Mouse (Mus musculus) heart, embryonic 14.5 days (tissue): ENCODE measurements at regions not wholly inside any gene's neighbourhood (a gene's known extent, or its start where the extent isn't known, plus 50 kb on each side); places are given as distances from the start of the nearest gene placed in this dataset.

Source experiments
- ATAC-seq: fragments of 200-750 bp; cut with Nextera tagmentation; 2 replicates; pipeline ENCODE4 v1.8.0; 2017; ENCODE audit warnings: low read depth, moderate TSS enrichment; ENCODE audit not compliant: insufficient number of reproducible peaks, insufficient read depth, low FRiP score
- H3K27ac ChIP-seq, 2 experiments: fragments of 200-500 bp in 1 of 2; fragments of 300-500 bp in 1 of 2; sonication (generic) in 1 of 2; replicated peaks in 1 of 2; 2 replicates each; pipeline ENCODE4 v1.5.1; 2012 to 2014; ENCODE audit warnings: low read depth in 2 of 2, low read length in 2 of 2, control low read depth in 1 of 2, mild to moderate bottlenecking in 1 of 2, mixed read lengths in 1 of 2; ENCODE audit not compliant: control insufficient read depth in 1 of 2, insufficient read depth in 1 of 2
- H3K27me3 ChIP-seq: fragments of 300-500 bp; sonication (generic); 2 replicates; pipeline ENCODE4 v1.6.1; 2014; ENCODE audit warnings: mild to moderate bottlenecking, low read length, control low read depth; ENCODE audit not compliant: control insufficient read depth, insufficient read depth
- H3K36me3 ChIP-seq: fragments of 300-500 bp; sonication (generic); 2 replicates; pipeline ENCODE4 v1.6.1; 2014; ENCODE audit warnings: mild to moderate bottlenecking, control low read depth, low read length, mixed read lengths; ENCODE audit not compliant: control insufficient read depth, insufficient read depth
- H3K4me1 ChIP-seq, 2 experiments: fragments of 200-500 bp in 1 of 2; fragments of 300-500 bp in 1 of 2; sonication (generic) in 1 of 2; 2 replicates each; pipeline ENCODE4 v1.6.1; 2012 to 2014; ENCODE audit warnings: low read length in 2 of 2, control low read depth in 1 of 2, mixed read lengths in 1 of 2; ENCODE audit not compliant: control insufficient read depth in 2 of 2, insufficient read depth in 2 of 2
- H3K4me2 ChIP-seq: fragments of 300-500 bp; sonication (generic); 2 replicates; pipeline ENCODE4 v1.6.1; 2014; ENCODE audit warnings: mild to moderate bottlenecking, low read length
- H3K4me3 ChIP-seq, 2 experiments: fragments of 200-500 bp in 1 of 2; fragments of 300-500 bp in 1 of 2; sonication (generic) in 1 of 2; 2 replicates each; pipeline ENCODE4 v1.5.1; 2012 to 2014; ENCODE audit warnings: low read length in 2 of 2, mild to moderate bottlenecking in 2 of 2, control low read depth in 1 of 2, low read depth in 1 of 2, moderate library complexity in 1 of 2; ENCODE audit not compliant: control insufficient read depth in 1 of 2, insufficient read depth in 1 of 2
- H3K9ac ChIP-seq: fragments of 300-500 bp; sonication (generic); 2 replicates; pipeline ENCODE4 v1.6.1; 2014; ENCODE audit warnings: mild to moderate bottlenecking, low read length
- H3K9me3 ChIP-seq: fragments of 300-500 bp; sonication (generic); 2 replicates; pipeline ENCODE4 v1.6.1; 2016; ENCODE audit warnings: low read length, control low read depth; ENCODE audit not compliant: control insufficient read depth
- WGBS: fragments of 180-500 bp; shearing (Covaris S2); extraction: QIAGEN DNeasy Blood & Tissue Kit; methylation state at CpG from one replicate; pipeline ENCODE4 v1.1.7; 2014; 5-methylcytosine and 5-hydroxymethylcytosine counted together

- H3K36me3 ChIP-seq, result no peaks in the 10 kb centered on the region
- H3K4me2 ChIP-seq, result no peak overlapping the region
- no peak overlapping the region for H3K4me3 ChIP-seq
- no peaks in the 10 kb centered on the region for H3K9me3 ChIP-seq
- H3K4me1 ChIP-seq, result peaks cover 0 to 11% of the 10 kb centered on the region in 2 experiments; a peak in 3 of 4 replicates
- no peak overlapping the region for H3K9ac ChIP-seq
- no peak for ATAC-seq
- no peaks in the 10 kb centered on the region for H3K27me3 ChIP-seq
- 63% methylated on average over 2 of the region's 2 CpGs for WGBS
- H3K27ac ChIP-seq, result no peak overlapping the region
These were observed 267.9 kb upstream of the Tbl1xr1 start for GRCm38 (mm10) chr3:21808539-21808938.

- no peak for ATAC-seq
- 17% methylated on average over 2 of the region's 2 CpGs for WGBS
- no peak overlapping the region for H3K4me2 ChIP-seq
These were observed 266.5 kb upstream of the Tbl1xr1 start for GRCm38 (mm10) chr3:21809769-21810470.

DNA sequence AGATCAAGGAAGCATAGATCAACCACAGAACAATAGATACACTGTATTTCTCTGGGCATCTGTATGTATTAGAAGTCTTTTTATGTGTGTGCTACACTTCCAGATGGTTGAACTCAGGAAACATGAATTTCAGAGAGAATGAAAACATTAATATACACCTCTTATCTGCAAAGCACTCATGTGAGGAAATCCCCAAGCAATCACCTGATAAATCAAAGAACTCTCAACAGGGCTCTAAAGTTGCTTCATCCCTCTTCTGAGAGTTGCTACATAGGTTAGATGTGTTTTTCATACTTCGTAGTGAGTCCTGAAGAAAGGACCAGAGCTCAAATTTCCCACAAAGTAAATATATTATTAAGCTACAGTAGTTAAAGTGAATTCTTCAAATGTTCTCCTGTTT lies 263.1 kb upstream of the Tbl1xr1 start:
- Histone ChIP-seq H3K9ac (no peak overlapping the region), H3K9me3 (no peaks in the 10 kb centered on the region), H3K4me3 (no peak overlapping the region), H3K27ac (no peak overlapping the region), H3K36me3 (no peaks in the 10 kb centered on the region), H3K4me1 (peaks cover 0 to 11% of the 10 kb centered on the region in 2 experiments; a peak in 3 of 4 replicates), H3K27me3 (no peaks in the 10 kb centered on the region), H3K4me2 (no peak overlapping the region)
- no peak for ATAC-seq
- WGBS, result 78% methylated on average over 1 of the region's 1 CpGs

More at GRCm38 (mm10) chr3:21809769-21810470, 266.5 kb upstream of the Tbl1xr1 start:
- no peaks in the 10 kb centered on the region for H3K9me3 ChIP-seq
- H3K4me3 ChIP-seq, result no peak overlapping the region
- H3K9ac ChIP-seq, result no peak overlapping the region
- peaks cover 0 to 11% of the 10 kb centered on the region in 2 experiments; a peak in 3 of 4 replicates for H3K4me1 ChIP-seq
- no peaks in the 10 kb centered on the region for H3K27me3 ChIP-seq
- no peaks in the 10 kb centered on the region for H3K36me3 ChIP-seq
- no peak overlapping the region for H3K27ac ChIP-seq

DNA sequence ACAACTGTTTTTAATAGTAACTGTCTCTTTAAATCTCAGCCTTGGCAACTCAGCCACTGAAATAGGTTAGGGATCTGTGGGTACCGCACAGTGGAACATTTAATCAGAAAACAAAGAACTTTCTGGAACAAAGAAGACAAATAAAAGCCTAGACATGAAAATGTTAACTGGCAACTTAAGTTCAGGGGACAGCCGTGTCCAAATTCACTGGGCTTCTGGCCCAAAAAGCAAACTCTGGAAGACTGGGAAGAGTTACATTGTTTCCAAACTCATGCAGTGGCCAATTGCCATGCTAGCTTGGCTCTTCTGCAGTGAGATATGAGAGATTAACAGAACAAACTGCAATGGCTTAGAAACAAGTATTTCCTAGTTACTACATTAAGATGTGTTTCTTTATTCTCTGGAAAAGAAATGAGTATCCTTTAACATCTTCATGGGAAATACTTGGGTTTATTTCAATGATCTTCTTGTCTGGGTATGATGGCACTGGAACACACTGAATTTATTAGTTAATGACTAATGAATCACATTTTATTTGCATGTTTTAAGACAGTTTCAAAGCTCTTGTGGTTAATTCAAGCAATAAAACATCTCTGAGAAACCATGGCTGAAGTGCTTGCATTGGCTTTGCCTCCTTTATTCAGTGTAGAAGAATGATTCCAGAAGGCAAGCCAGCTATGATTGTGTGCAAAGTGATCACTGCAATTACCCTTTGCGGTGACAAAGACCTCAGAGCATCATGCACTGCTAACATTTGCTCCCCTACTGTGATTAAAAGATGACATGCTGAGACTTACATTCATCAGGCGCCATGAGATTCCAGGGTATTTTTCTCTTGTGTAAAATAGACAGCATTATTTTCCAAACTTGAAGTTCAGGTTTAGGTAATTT lies 259.2 kb upstream of the Tbl1xr1 start:
- H3K4me1 ChIP-seq, result peaks cover 2 to 21% of the 10 kb centered on the region in 2 experiments; a peak in 3 of 4 replicates
- no peak overlapping the region for H3K9ac ChIP-seq
- ATAC-seq, result no peak
- WGBS, result 77% methylated on average over 4 of the region's 4 CpGs
- H3K36me3 ChIP-seq, result no peaks in the 10 kb centered on the region
- H3K27ac ChIP-seq, result no peak overlapping the region
- no peak overlapping the region for H3K4me2 ChIP-seq
- no peak overlapping the region for H3K4me3 ChIP-seq
- no peaks in the 10 kb centered on the region for H3K9me3 ChIP-seq
- no peaks in the 10 kb centered on the region for H3K27me3 ChIP-seq

DNA sequence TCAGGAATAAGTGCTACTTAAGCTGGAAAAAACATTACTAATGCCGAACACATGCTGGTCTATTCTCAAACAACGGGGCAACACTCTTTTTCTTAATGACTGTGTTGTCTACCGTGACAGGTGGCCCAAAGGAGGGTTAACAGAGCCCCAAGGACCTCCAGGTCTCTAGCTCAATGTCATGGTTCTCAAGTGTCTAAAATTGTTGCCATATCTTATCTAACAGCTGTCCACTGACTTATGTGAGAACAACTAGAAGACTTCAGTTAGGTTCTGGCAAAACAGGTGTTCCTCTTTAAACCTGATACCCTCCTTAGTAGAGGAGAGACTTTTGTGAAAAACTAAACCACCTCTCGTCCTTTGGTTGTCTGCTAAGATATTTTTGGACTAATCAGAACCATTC lies 257.4 kb upstream of the Tbl1xr1 start:
- WGBS, result 33% methylated on average over 4 of the region's 4 CpGs
- H3K4me2 ChIP-seq, result no peak overlapping the region
- no peak overlapping the region for H3K9ac ChIP-seq
- no peak overlapping the region for H3K27ac ChIP-seq
- ATAC-seq, result no peak
- no peaks in the 10 kb centered on the region for H3K9me3 ChIP-seq
- peaks cover 2 to 21% of the 10 kb centered on the region in 2 experiments; a peak in 3 of 4 replicates for H3K4me1 ChIP-seq
- no peak overlapping the region for H3K4me3 ChIP-seq
- no peaks in the 10 kb centered on the region for H3K27me3 ChIP-seq
- no peaks in the 10 kb centered on the region for H3K36me3 ChIP-seq

DNA sequence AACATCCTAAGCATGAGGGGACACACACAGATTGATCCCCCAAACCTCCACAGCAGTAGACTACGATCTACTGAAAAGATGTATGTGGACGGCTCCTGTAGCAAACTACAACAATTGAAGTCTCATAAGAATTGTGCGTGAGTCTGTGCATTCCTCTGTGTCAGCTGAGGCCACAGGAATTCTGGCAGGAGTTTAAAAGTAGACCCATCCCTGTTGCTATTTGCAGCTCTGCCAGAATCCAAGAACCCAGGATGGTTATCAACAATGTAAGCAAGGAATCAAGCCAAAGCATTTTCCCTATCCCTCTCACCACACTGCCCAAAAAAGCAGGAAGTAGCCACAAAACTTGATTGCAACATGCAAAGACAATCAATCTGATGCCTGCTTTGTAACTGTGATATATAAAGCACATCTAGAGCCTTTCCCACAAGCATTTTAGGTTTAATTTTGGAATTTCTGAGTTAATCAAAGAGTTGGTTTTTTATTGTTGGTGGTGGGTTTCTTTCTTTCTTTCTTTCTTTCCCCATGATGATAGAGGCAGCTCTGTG lies 256.3 kb upstream of the Tbl1xr1 start:
- WGBS, result 23% methylated on average over 3 of the region's 3 CpGs
- Histone ChIP-seq H3K36me3 (no peaks in the 10 kb centered on the region), H3K4me2 (no peak overlapping the region), H3K9ac (no peak overlapping the region), H3K9me3 (no peaks in the 10 kb centered on the region), H3K4me3 (no peak overlapping the region), H3K27ac (0 out of 4 replicates have a peak overlapping the region, but pooled peaks of 1 of the 2 experiments have one; percentile 7), H3K4me1 (peaks cover 4 to 21% of the 10 kb centered on the region in 2 experiments; a peak in 3 of 4 replicates), H3K27me3 (no peaks in the 10 kb centered on the region)
- no peak for ATAC-seq

- WGBS, result 80% methylated on average over 4 of the region's 4 CpGs
- no peaks in the 10 kb centered on the region for H3K27me3 ChIP-seq
- H3K4me2 ChIP-seq, result no peak overlapping the region
- H3K4me3 ChIP-seq, result no peak overlapping the region
- H3K27ac ChIP-seq, result no peak overlapping the region
- ATAC-seq, result no peak
- no peaks in the 10 kb centered on the region for H3K36me3 ChIP-seq
- H3K9me3 ChIP-seq, result no peaks in the 10 kb centered on the region
- no peak overlapping the region for H3K9ac ChIP-seq
- peaks cover 4 to 21% of the 10 kb centered on the region in 2 experiments; a peak in 3 of 4 replicates for H3K4me1 ChIP-seq
These were observed 253.8 kb upstream of the Tbl1xr1 start for GRCm38 (mm10) chr3:21822675-21823074.
